Mouse (Mus musculus) hindbrain, embryonic 11.5 days (tissue): ENCODE results near the gene Olfr186. TPM values are rescaled to one million over a fixed set of nuclear protein-coding genes. Genes with fewer than 3 reads are reported as not detected.
"Not testable (repeated sequence)": the region's sequence is repeated elsewhere in the genome, so short reads cannot be mapped to it uniquely, and the experiment has no call there.

Experiments
- ATAC-seq: fragments of 200-750 bp; cut with Nextera tagmentation; 2 replicates; pipeline ENCODE4 v1.8.0; 2017; ENCODE audit warnings: mild to moderate bottlenecking, moderate TSS enrichment, moderate library complexity; ENCODE audit not compliant: low FRiP score
- DNase-seq: peaks from one replicate; pipeline ENCODE4 v3.0.0-alpha.2; 2015; ENCODE audit warnings: low spot score
- H3K27ac ChIP-seq: fragments of 300-500 bp; sonication (generic); 2 replicates; pipeline ENCODE4 v1.5.1; 2014; ENCODE audit warnings: mild to moderate bottlenecking, low read depth, low read length
- H3K27me3 ChIP-seq: fragments of 300-500 bp; sonication (generic); 2 replicates; pipeline ENCODE4 v1.6.1; 2014; ENCODE audit warnings: mild to moderate bottlenecking, low read length, moderate library complexity, mixed read lengths; ENCODE audit not compliant: control insufficient read depth, insufficient read depth
- H3K36me3 ChIP-seq: fragments of 300-500 bp; sonication (generic); 2 replicates; pipeline ENCODE4 v1.6.1; 2014; ENCODE audit warnings: mild to moderate bottlenecking, low read length, moderate library complexity, mixed read lengths; ENCODE audit not compliant: control insufficient read depth, insufficient read depth
- H3K4me1 ChIP-seq: fragments of 300-500 bp; sonication (generic); replicated peaks from 2 replicates; pipeline ENCODE4 v1.6.1; 2014; ENCODE audit warnings: low read length, mixed read lengths; ENCODE audit not compliant: control insufficient read depth, insufficient read depth
- H3K4me2 ChIP-seq: fragments of 300-500 bp; sonication (generic); replicated peaks from 2 replicates; pipeline ENCODE4 v1.6.1; 2014; ENCODE audit warnings: mild to moderate bottlenecking, low read depth, low read length
- H3K4me3 ChIP-seq: fragments of 300-500 bp; sonication (generic); 2 replicates; pipeline ENCODE4 v1.5.1; 2014; ENCODE audit warnings: low read depth, low read length
- H3K9ac ChIP-seq: fragments of 300-500 bp; sonication (generic); 2 replicates; pipeline ENCODE4 v1.6.1; 2014; ENCODE audit warnings: low read depth, low read length
- H3K9me3 ChIP-seq: fragments of 300-500 bp; sonication (generic); 2 replicates; pipeline ENCODE4 v1.6.1; 2016; ENCODE audit warnings: low read length; ENCODE audit not compliant: control insufficient read depth
- WGBS: fragments of 180-500 bp; shearing (Covaris S2); extraction: QIAGEN DNeasy Blood & Tissue Kit; methylation state at CpG from one replicate; pipeline ENCODE4 v1.1.7; 2014; 5-methylcytosine and 5-hydroxymethylcytosine counted together
- polyA plus RNA-seq: library from polyadenylated mRNA; unstranded; fragments of >200 nt; fragmentation: Nextera tagmentation; extraction: Ambion mirVana; gene quantifications from 2 replicates; pipeline ENCODE4 v1.2.1, GENCODE M21; 2014

Olfr186 gene
- not detected in 2 replicates for polyA plus RNA-seq

DNA sequence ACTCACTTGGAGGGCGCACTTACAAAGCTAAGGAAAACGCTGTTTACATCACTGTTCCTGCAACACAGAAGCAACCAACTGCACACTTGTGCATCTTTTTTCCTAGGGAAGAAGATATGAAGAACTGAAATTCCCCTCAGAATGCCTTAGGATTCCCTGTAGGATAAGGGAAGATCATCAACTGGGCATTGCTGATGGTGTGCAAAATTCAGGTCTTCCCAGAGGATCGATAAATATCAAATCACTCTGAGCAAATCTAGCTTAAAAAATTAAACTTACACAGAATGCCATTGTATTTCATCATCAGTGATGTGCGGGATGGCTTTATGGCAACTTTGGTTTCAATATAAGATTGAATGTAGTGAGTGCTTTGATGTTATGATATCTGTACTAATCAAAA, at the start of gene Olfr186:
Olfr186 (minus strand) TSS at position 101 of the 400 bp plus-strand sequence.
- no peaks in the 10 kb centered on the region for H3K4me1 ChIP-seq
- WGBS: 97% methylated on average over 4 of the region's 4 CpGs
- H3K9ac ChIP-seq: no peak within 1 kb of the TSS

DNA sequence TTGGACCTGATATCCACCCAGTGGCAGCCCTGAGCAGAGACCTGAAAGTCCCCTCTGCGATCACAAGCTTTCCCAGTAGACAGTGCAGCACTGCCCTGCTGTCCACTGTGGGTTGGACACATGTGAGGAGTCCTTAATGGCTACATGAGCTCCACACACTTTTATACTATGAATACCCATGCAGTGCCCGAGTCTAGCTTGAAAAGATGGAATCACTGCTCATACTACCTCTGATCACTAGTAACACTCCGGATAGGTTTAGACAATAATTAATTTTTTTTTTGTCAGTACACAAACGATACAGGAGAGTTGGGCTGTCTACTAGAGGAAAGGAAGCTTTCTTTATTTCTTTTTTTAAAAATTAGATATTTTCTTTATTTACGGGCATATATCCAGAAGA, 47.8 kb upstream of the Olfr186 start, which contains the start of gene Olfr190:
Olfr190 (minus strand) TSS at position 101 of the 400 bp plus-strand sequence.
- no peak within 1 kb of the TSS for H3K4me2 ChIP-seq
- 87% methylated on average over 5 of the region's 5 CpGs for WGBS
- no peak for DNase-seq

More for the DNA sequence above, at the start of gene Olfr186:
- H3K4me3 ChIP-seq: no peak within 1 kb of the TSS
- no peak for DNase-seq
- H3K27ac ChIP-seq: no peak within 1 kb of the TSS
- no peak for ATAC-seq
- no peaks in the 10 kb centered on the region for H3K36me3 ChIP-seq
- no peak within 1 kb of the TSS for H3K4me2 ChIP-seq
- no peaks in the 10 kb centered on the region for H3K9me3 ChIP-seq
- no peaks in the 10 kb centered on the region for H3K27me3 ChIP-seq

DNA sequence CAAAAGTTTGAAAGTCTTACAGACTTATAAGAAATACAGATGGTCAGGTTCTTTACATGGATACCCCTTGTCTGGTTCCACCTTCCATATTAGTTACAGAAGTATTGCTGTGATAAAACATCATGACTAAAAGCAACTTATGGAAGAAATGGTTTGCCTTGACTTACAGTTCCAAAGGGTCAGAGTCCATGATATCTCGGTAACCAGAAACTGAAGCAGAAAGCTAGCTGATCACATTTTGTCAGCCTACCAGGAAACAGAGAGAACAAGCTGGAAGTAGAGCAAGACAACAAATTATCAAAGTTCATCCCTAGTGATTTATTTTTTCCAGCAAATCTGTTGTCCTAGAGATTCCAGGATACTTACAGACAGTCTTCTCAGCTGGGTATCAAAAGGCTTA, 43.4 kb upstream of the Olfr186 start:
- no peaks in the 10 kb centered on the region for H3K27me3 ChIP-seq
- H3K36me3 ChIP-seq: no peaks in the 10 kb centered on the region
- H3K4me2 ChIP-seq: no peak overlapping the region
- H3K9me3 ChIP-seq: no peaks in the 10 kb centered on the region
- H3K27ac ChIP-seq: no peak overlapping the region
- WGBS: 94% methylated on average over 1 of the region's 1 CpGs
- H3K4me3 ChIP-seq: no peak overlapping the region
- H3K4me1 ChIP-seq: no peaks in the 10 kb centered on the region
- DNase-seq: no peak
- ATAC-seq: no peak
- H3K9ac ChIP-seq: no peak overlapping the region

More for the DNA sequence above, 47.8 kb upstream of the Olfr186 start, which contains the start of gene Olfr190:
- H3K4me1 ChIP-seq: no peaks in the 10 kb centered on the region
- no peaks in the 10 kb centered on the region for H3K27me3 ChIP-seq
- no peaks in the 10 kb centered on the region for H3K9me3 ChIP-seq
- no peak for ATAC-seq
- H3K27ac ChIP-seq: no peak within 1 kb of the TSS
- no peaks in the 10 kb centered on the region for H3K36me3 ChIP-seq
- no peak within 1 kb of the TSS for H3K4me3 ChIP-seq
- H3K9ac ChIP-seq: no peak within 1 kb of the TSS

DNA sequence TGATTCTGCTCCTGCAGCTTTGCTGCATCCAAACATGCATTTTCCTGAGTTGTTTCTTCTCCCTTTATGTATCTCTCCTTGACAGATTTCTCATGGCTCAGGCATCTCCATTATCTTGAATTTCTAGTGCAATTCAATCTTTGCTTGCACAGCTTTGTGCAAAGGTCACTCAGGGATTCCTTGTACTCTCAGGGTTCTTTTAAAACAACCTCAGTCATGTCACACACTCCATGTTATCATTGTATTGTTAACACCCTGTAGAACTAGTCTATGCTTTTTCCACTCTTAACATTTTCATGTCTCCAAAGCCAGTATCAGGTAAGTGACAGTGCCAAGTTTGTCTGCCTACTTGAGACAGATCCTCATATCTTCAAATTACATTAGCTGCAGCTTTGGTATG, 41.7 kb upstream of the Olfr186 start:
- Histone ChIP-seq H3K27me3 (no peaks in the 10 kb centered on the region), H3K4me3 (no peak overlapping the region), H3K36me3 (no peaks in the 10 kb centered on the region), H3K9ac (no peak overlapping the region), H3K4me1 (no peaks in the 10 kb centered on the region), H3K27ac (no peak overlapping the region), H3K4me2 (no peak overlapping the region), H3K9me3 (no peaks in the 10 kb centered on the region)
- ATAC-seq: no peak
- DNase-seq: no peak

DNA sequence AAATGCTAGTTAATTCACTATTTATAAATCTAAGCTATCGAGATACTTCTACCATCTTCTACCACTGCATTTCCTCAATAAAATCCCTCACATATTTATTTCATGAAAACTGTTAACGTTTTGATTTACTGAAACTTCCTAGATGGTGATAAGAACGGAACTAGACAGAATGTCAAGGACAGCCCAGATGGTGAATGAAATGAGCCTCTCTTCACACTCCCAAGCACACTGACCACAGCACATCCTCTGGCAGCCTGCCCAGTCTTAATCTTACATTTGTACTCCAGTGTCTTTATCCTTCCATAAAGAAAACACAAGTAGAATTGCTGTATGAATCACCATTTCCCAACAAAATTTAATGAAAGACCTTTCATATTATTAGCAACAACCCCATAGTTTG, 32.3 kb upstream of the Olfr186 start:
- not testable (repeated sequence) for H3K36me3 ChIP-seq, H3K9ac ChIP-seq, H3K27me3 ChIP-seq, H3K9me3 ChIP-seq, H3K27ac ChIP-seq, H3K4me3 ChIP-seq, H3K4me1 ChIP-seq, H3K4me2 ChIP-seq, ATAC-seq, DNase-seq
- WGBS: 79% methylated on average over 3 of the region's 3 CpGs

DNA sequence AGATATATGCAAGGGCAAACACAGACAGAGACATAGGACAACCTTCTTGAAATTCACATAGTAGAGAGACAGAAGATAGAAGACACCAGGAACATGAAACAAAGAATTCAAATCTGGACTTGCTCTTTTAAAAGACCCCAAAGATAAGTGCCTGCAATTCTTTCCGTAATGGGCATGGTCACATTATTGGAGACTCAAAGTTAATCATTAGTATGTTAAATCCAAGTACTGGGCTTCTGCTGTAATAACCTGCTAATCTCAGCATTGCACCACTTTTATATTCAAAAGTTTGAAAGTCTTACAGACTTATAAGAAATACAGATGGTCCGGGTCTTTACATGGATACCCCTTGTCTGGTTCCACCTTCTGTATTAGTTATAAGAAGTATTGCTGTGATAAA, 19.2 kb upstream of the Olfr186 start:
- not testable (repeated sequence) for H3K27ac ChIP-seq, H3K4me1 ChIP-seq, H3K9ac ChIP-seq, H3K9me3 ChIP-seq, H3K4me2 ChIP-seq, ATAC-seq, H3K36me3 ChIP-seq, DNase-seq, H3K27me3 ChIP-seq, H3K4me3 ChIP-seq
- 91% methylated on average over 2 of the region's 2 CpGs for WGBS

DNA sequence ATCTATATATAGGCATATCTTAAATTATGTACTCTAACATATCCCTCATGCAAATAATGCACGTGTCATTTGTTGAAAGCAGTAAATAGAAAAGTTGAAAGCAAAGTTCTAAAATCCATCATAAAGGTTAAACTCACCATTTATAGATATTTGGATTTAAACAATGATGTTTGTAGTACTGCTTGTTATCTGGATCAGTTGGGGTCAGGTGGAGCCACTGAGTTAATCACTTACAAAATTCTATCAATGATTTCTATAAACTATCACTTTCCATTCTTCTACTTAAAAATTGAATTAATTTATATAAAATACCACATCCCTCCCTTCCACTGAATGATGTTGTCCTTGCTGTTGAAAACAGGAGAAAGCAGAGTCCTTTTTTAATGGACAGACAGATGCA, 18.8 kb upstream of the Olfr186 start:
- Histone ChIP-seq H3K4me2 (no peak overlapping the region), H3K9ac (no peak overlapping the region), H3K4me1 (no peaks in the 10 kb centered on the region), H3K27me3 (no peaks in the 10 kb centered on the region), H3K4me3 (no peak overlapping the region), H3K36me3 (no peaks in the 10 kb centered on the region), H3K27ac (no peak overlapping the region), H3K9me3 (no peaks in the 10 kb centered on the region)
- DNase-seq: no peak
- ATAC-seq: no peak
- WGBS: 87% methylated on average over 1 of the region's 1 CpGs

DNA sequence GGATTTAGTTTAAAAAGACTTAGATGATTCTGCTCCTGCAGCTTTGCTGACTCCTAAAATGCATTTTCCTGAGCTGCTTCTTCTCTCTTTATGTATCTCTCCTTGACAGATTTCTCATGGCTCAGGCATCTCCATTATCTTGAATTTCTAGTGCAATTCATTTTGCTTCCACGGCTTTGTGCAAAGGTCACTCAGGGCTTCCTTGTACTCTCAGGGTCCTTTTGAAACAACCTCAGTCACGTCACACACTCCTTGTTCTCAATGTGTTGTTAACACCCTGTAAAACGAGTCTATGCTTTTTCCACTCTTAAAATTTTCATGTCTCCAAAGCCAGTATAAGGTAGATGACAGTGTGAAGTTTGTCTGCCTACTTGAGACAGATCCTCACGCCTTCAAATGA, 17.5 kb upstream of the Olfr186 start:
- Histone ChIP-seq H3K4me2 (no peak overlapping the region), H3K27me3 (no peaks in the 10 kb centered on the region), H3K4me1 (no peaks in the 10 kb centered on the region), H3K27ac (no peak overlapping the region), H3K36me3 (no peaks in the 10 kb centered on the region), H3K9me3 (no peaks in the 10 kb centered on the region), H3K4me3 (no peak overlapping the region), H3K9ac (no peak overlapping the region)
- ATAC-seq (no peak), DNase-seq (no peak)
- WGBS: 68% methylated on average over 4 of the region's 4 CpGs

DNA sequence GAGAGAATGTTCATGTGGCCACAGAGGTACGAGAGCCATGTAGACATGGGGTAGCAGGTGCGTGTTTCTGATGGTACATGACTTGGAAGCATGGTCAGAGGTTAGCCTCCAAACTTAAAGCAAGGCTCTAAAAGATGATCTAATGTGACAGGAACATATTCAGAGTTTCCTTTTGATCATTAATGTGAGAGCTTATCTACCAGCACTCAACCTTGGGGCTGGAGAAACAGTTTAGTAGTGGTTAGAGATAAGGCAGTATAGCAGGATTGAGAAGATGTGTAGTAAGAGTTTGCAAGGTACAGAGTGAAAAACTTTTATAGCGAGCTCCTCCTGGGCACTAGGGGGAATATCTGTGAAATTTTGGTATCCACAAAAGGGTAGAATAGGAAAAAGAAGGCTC, 15.7 kb upstream of the Olfr186 start:
- ATAC-seq: no peak
- H3K9ac ChIP-seq: no peak overlapping the region

More for the DNA sequence above, 15.7 kb upstream of the Olfr186 start:
- H3K9me3 ChIP-seq: no peaks in the 10 kb centered on the region
- WGBS: 92% methylated on average over 3 of the region's 3 CpGs
- no peaks in the 10 kb centered on the region for H3K4me1 ChIP-seq
- H3K4me3 ChIP-seq: no peak overlapping the region
- no peak for DNase-seq
- no peaks in the 10 kb centered on the region for H3K36me3 ChIP-seq
- H3K27me3 ChIP-seq: no peaks in the 10 kb centered on the region
- no peak overlapping the region for H3K27ac ChIP-seq
- H3K4me2 ChIP-seq: no peak overlapping the region
